Mouse (Mus musculus) ovary, adult 10 weeks (tissue): ENCODE measurements around the gene Olfr583. TPM values are rescaled to one million over a fixed set of nuclear protein-coding genes. Genes with fewer than 3 reads are reported as not detected.

Experiments
- polyA plus RNA-seq: library from polyadenylated mRNA; stranded (reverse); fragments of 350-450 nt; fragmentation: Illumina TruSeq; extraction: RNeasy Lipid Tissue Mini Kit (QIAGEN cat#74804); gene quantifications from one replicate; pipeline ENCODE4 v1.2.3, GENCODE M21; 2014

The Olfr583 gene
- not detected for polyA plus RNA-seq

GRCm38 (mm10) chr7:103051000-103051399 is at the start of gene Olfr583:
TSS of gene Olfr583 (plus strand) at chr7:103051300.

GRCm38 (mm10) chr7:103037724-103038123 is 13.4 kb upstream of the Olfr583 start, which contains the start of gene Olfr582:
TSS of gene Olfr582 (plus strand) at chr7:103038024.

GRCm38 (mm10) chr7:103081585-103081984 is 30.5 kb downstream of the Olfr583 start, which contains the start of gene Olfr584:
TSS of gene Olfr584 (plus strand) at chr7:103081885.

GRCm38 (mm10) chr7:103097420-103097819 is 46.3 kb downstream of the Olfr583 start, which contains the start of gene Olfr585:
TSS of gene Olfr585 (plus strand) at chr7:103097720.

Other genes starting within 250 kb of the Olfr583 start
- gene Olfr564, start 247.8 kb upstream of the Olfr583 start, polyA plus RNA-seq = not detected
- not detected for gene Olfr566, start 192.5 kb upstream of the Olfr583 start, polyA plus RNA-seq
- gene Olfr568, start 174.2 kb upstream of the Olfr583 start, polyA plus RNA-seq = not detected
- gene Olfr569, start 160.4 kb upstream of the Olfr583 start, polyA plus RNA-seq = not detected
- not detected for gene Olfr570, start 156.7 kb upstream of the Olfr583 start, polyA plus RNA-seq
- gene Olfr571, start 133.8 kb upstream of the Olfr583 start, polyA plus RNA-seq = not detected
- not detected for gene Olfr572, start 126.9 kb upstream of the Olfr583 start, polyA plus RNA-seq
- gene Olfr573-ps1, start 108.7 kb upstream of the Olfr583 start, polyA plus RNA-seq = not detected
- gene Olfr574, start 102.8 kb upstream of the Olfr583 start, polyA plus RNA-seq = not detected
- not detected for gene Olfr575, start 92.5 kb upstream of the Olfr583 start, polyA plus RNA-seq
- not detected for gene Olfr576, start 88.6 kb upstream of the Olfr583 start, polyA plus RNA-seq
- gene Olfr577, start 75.4 kb upstream of the Olfr583 start, polyA plus RNA-seq = not detected
- gene Olfr578, start 62.0 kb upstream of the Olfr583 start, polyA plus RNA-seq = not detected
- gene Olfr582, start 13.3 kb upstream of the Olfr583 start, polyA plus RNA-seq = not detected
- not detected for gene Olfr584, start 30.6 kb downstream of the Olfr583 start, polyA plus RNA-seq
- gene Olfr585, start 46.4 kb downstream of the Olfr583 start, polyA plus RNA-seq = not detected
- gene Olfr586, start 74.3 kb downstream of the Olfr583 start, polyA plus RNA-seq = not detected
- gene Olfr588-ps1, start 89.6 kb downstream of the Olfr583 start, polyA plus RNA-seq = not detected
- not detected for gene Olfr589, start 105.1 kb downstream of the Olfr583 start, polyA plus RNA-seq
- not detected for gene Olfr591, start 127.0 kb downstream of the Olfr583 start, polyA plus RNA-seq
- not detected for gene Olfr592, start 133.5 kb downstream of the Olfr583 start, polyA plus RNA-seq
- not detected for gene Olfr593, start 160.6 kb downstream of the Olfr583 start, polyA plus RNA-seq
- not detected for gene Olfr594, start 165.7 kb downstream of the Olfr583 start, polyA plus RNA-seq
- gene Usp17ld, start 201.2 kb downstream of the Olfr583 start, polyA plus RNA-seq = not detected